Mouse (Mus musculus) retina, postnatal 7 days (tissue): Measurements from ENCODE around the gene Insyn1.

Experiments used
- DNase-seq: peaks from one replicate; pipeline ENCODE4 v3.0.0-alpha.2; 2012; ENCODE audit warnings: low read depth, low spot score

Gene Insyn1

DNA sequence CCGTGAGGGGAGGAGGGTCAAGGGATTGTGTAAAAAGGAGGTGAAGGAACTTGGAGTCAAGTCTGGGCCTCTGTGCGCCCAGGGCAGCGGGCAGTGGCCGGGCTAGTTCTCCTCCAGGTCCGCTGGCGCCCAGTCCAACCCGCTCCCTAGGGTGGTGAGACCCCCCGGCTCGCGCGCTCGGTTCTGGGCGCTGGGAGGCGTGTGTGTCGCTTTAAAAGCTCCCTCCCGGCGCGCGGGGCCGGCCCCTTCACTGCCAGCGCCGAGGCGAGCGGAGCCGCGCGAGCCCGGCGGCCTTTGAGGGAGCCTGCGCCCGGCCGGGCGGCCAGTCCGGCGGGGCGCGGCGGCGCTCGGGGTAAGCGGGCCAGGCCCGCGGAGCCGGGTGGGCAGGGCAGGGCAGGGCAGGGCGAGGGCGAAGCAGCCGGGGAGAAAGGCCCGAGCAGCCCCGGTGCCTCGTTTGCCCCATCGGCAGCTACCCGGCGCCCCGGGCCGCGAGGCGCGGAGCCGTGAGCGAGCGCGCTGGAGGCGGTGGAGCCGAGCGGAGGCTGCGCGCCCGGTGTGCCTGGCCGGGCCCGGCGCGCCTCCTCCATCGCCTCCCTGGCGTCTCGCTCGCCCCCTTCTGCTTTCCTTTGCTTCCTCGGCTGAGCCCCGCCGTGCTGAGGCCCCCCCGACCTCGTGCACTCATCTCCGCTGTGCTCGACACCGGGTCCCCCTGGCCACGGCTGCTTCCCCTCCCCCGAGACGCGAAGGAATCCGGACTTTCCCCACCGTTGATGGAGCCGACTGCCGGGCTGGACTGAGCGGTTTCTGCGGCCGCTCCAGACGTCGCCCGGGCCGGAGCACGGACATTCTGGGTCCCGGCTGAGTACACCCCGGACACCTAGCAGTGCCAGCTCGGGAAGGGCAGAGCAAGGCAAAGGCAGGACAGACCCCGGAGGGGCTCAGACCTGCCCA, at the start of gene Insyn1:
Insyn1 (plus strand) TSS at position 753 of the 951 bp plus-strand sequence.
- DNase-seq, result peak; percentile 29

DNA sequence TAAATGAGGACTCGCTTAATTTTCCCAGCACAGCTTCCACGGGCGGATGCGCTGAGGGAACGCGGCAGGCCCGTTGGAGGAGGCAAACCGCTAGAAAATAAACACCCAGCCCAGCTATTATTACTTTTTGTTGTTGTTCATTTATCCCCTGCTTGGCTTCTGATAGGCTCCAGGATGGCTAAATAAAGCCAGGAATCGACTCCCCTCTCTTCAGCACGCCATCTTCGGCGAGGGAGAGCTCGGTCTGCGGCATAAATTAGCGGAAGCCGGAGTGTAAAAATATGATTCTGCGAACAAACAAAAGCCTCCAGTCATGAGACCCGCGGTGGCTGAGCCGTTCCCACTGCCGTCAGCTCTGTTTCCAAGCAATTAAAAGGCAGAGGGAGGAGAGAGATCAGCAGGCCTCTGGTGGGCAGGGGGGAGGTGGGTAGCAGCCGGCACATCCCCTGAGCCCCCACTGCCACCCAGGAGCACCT, 49.4 kb upstream of the Insyn1 start:
- no peak for DNase-seq

DNA sequence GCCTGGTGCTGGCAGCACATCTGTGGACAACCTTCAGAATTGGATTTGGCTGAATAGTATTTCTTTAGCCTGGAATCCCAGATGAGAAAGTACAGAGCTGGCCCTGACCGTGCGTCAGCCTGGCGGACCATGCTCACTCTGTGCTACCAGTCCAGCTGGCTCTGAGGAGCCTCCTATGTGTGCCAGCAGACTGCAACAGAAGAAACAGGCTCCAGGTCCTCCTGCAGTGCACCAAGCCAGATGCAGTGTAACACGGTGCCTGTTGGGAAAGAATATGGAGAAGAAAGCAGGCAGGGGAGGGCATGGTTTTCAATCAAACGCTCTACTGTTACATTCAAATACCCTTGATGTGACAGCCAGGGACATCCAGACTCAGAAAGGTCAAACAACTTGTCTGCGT, 48.3 kb upstream of the Insyn1 start:
- no peak for DNase-seq

DNA sequence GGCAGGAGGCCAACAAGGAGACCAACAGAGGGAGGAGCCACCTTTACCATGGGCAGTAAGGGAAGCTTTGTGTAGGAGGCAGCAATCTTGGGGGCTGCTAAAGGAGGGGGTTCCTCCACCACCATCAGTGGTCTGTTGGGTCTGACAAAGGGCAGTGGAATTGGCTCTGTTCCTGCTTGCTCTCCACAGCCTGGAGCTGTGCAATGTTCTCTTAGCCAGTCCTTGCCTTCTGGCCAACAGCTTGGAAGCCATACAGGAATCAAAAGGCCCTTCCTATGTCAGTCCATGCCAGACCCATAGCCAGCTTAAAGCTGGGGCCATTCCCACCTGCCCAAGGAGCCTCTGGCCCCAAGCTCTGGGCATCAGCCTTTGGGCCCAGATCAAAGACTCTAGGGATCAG, 47.8 kb upstream of the Insyn1 start:
- no peak for DNase-seq

DNA sequence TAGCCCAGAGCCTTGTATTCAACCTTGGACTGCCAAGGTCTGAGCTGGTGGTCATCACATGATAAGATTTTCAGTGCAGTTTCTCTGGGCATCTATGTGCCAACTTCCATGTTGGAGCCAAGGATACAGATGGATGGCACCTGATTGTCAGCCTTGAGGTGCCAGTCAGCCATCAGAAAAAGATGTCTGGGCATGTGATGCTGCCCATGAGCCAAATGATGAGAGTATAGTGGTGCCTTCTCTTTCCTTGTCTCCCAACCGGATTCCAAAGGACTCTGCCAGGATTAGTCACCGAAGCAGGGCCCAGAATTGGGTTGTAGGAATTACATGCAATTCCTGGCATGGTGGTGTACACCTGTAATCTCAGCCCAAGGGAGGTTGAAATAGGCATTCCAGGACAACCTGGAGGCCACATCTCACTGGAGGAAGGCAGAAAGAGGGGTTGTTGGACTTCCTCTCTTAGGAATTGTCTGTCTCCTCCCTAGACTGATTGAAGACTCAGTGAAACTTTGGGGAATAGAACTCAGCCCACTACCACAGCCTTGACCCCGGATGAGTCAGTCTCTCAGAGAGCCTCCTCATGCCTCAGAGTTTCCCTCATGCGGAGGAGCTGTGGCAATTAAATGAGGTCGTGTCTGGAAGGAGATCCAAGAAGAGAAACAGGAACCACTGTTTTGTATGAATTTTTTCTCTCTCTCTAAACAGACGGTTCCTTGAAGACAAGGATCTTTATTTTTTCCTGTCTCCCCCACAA, 46.9 kb upstream of the Insyn1 start:
- DNase-seq, result no peak

DNA sequence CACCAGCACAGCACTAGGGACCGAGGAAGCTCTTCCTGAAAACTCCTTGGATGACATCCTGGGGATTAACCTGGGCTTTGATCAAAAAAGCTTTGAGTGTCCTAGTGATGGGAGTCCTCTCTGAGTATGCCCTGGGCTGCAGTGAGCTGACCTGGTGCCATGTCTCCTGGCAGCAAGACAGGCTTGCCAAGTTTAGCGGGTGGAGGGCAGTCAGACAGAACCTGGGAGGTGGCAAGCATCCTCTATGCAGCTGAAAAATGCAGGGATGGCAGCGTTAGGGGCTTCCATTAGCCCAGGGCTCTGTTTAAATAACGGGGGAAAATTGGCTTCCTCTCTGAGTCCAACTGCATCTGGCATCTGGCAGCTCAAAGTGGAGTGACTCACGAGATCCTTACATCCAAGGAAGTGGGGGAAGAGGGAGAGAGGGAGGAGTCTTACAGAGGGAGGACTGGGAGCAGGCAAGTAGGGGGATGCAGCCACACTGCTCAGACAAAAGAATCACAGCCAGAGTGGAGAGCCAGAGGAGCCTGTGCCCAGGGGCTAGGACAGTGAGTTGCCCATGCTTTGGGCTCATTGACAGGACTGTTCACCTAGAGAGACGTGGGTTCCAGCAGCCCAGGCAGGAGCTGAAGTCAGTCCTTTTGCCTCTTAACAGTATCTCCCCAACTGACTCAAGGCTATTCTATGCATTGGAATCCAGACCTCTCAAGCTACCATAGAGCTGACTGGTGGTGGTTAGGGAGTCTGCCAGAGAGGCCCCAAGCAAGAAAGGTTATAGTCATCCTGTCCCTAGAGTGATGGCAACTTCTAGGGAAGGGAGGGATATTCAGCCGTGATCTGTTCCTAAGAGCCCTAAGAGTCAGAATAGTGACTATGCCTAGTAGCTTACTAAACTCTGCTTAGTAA, 46.0 kb upstream of the Insyn1 start:
- no peak for DNase-seq

DNA sequence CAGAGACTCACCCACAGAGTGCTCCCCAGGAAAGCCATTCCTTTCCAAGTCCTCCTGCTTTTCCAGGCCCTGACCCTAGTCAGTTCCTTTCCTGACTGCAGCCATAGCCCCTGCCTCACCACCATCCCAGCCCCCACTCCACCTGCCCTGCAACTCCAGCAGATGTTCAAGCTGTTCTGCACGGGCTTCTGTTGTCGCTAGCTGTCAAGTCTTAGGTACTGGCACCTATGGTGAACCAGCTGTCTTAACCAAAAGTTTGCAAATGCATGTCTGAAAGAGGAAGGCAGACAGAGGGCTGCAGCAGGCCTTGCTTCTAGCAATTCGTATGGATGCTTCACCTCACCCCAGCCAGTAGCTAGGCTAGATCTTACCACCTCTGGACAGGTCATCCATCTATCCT, 45.3 kb upstream of the Insyn1 start:
- DNase-seq, result no peak

DNA sequence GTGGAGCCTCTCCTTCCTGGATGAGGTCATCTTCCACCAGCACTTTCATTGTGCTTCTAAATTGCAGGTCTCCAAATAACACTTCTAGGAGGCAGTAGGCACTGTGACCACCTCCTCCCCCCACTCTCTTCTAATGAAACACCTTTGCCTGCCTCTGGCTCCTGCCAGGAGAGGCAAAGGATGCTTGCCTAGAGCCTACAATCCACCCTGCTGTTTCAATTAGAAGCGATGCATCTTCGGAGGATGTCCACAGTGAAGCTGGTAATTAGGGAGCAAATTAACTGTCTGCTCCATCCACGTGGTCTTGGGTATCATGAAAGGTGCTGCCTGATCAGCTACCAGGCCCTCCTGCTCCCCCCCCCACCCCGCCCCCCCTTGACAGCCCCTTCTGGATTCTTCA, 41.6 kb upstream of the Insyn1 start:
- no peak for DNase-seq

DNA sequence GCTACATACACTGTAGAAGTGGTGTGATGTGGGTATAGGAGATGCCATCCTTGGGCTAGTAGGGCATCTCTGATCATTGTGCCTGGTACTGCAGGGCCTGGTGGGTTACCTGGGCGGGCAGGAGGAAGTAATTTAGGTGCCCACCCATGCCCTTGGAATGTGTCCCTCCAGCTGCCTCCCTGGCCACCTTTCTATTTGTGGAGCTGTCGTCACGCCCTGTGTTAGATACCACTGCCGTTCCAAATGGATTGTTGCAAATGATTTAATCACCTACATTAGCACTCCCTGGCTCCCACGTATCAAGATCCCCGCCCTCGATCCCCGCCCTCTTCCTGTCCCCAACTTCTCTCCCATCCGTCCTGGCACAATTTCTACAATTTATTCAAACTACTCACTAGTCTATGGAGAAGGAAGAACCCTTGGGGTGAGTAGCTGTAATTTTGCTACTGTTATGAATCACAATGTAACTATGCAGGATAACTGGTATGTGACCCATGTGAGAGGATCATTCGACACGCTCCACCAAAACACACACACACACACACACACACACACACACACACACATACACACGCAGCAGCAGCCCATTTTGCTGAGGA, 40.3 kb upstream of the Insyn1 start:
- DNase-seq, result no peak

DNA sequence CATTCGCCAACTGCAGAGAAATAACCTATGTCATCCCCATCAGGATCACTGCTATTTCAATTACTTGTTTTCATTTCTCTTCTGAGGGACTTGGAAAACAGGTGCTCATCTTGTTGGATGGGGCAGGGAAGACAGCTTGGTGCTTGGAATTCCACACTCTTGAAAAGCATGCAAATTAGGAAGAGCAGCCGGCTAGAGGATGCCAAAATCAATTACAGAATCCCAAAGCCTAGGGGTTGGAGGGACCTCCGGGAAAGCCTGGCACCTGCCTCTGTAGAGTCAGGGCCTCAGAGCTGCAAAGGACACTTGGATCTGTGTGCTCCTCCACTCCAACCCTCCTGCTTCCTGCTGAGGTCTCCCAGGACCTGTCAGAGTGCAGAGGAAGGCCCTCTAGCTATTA, 38.9 kb upstream of the Insyn1 start:
- DNase-seq, result no peak

DNA sequence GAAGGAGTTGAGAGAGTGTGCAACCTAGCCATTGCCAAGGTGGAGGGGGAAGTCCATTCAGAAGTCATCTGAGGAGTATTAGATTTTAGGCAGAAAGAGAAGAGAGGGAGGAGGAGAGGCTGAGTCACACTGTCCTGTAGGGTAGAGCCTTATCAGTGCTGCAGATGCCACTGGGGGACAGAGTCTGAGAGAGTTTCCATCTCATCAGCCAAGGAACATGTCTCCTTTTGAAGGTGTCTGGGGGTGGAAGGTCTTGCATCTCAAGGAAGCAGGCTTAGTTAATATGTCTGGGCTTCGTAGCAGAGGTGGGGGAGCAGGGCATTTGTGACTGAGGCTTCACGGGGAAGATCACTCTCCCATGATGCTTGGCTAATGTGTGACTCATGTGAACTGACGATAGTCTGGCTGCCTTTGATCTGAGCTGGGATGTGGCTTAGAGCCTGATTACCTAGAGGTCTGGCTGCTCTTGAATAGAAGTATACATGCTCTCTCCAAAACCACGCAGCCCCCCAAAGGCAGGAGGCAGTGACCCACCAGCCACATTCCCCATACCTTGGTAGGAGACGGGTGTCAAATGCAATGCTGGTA, 34.5 kb upstream of the Insyn1 start:
- DNase-seq, result no peak

DNA sequence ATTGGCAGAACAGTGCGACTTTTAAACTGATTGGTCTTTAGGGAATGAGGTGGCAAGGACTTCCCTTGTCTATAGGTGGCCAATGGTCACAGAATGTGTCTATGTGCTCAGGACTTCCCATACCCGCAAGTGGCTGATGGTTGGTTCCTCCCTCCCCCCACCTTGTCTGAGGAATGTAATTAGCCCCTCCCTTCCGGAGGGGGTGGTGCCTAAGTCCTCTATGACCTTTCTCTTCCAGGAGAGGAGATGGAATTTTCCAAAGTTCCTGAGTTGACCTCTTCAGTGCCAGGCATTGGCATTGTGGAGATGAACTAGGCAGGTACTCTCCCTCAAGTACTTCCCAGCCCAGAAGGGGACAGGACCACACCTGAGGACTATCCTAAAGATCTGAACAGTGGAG, 33.5 kb upstream of the Insyn1 start:
- DNase-seq, result no peak

DNA sequence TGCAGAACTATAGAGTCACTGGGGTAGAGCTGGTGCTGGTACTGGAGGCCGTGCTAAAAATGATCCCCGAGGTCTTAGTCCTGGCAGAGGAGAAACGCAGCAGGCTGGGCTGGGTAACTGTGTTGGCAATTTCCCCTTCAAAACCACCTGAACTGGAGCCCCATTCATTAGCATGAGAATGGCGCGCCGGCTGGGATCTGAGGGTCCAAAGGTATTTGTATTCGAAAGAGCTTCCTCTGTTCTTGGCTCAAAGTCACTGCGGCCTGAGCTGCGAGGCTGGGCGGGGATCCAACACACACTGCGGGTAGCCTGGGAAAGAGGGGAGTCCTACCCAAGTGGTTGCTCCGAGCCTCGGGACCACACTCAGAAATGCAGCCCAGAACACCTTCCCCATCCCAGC, 32.6 kb upstream of the Insyn1 start:
- no peak for DNase-seq

DNA sequence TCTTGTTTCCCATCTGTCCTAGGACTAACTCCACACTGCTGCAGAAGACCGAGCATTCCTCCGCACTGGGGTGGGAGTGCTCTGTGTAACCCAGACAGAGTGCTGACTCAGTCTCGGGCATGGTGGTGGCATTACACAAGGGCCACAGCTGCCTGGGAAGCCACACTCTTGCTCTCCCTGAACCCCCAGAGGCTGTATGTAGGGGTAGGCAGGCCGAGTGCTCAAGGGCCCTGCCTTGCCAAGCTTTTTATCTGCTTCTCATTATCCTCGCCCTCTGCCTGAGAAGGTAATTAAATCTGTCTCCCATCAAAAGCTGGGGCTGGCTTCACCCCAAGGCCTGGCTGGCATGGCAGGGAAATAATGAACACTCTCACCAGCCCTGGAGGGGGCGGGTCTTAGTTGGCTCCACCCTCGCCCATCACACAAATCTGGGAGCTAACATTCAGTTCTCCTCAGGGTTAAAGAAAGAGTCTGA, 30.9 kb upstream of the Insyn1 start:
- DNase-seq, result peak; percentile 45

DNA sequence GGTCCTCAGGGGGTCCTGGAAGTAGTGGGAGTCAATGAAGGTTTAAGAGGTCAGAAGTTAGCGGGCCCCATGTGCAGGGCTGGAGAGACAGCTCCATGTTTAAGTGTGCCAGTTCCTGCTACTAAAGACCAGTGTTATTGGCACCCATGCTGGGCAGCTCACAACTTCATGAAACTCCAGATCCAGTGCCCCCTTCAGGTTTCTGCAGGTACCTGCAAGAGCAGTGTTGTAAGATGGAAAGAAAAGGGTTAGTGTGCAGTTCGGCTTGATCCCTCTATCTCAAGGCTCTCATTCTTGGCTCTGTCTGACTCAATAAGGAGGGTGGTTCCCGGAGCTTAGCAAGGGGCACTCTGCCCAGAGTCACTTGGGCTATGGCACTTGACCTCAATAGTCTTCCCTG, 30.1 kb upstream of the Insyn1 start:
- DNase-seq, result no peak

DNA sequence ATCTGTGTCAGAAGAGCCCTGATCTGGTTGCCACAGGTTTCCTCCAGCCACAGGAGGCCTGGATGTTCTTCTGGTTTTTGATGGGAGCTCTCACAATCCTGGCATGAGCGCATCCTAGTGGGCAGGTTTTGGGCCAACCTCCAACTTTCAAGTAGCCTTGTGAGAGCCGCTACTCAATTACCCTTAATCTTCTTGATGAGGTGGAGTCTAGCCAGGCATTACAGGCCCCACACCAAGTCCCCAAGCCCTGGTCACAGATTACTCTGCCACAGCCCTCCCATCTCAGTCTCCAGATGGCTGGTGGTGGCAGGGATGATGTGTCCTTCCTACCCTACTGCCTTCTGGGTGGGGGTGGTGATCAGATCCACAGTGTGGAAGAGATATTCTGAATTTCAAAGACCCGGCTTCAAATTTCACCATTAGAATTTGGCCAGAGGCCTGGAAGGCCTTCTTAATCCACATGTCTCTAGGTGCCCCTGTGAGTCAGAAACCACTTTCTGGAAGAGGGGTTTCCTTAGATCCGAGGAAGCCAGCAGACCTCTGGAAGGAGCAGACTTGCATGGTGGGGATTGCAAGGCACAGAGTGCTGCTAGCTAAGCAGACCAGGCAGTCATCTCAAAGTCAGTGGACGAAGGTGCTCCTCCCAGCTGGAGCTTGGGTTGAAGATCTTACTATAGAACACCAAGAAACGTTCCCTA, 29.4 kb upstream of the Insyn1 start:
- DNase-seq, result no peak

DNA sequence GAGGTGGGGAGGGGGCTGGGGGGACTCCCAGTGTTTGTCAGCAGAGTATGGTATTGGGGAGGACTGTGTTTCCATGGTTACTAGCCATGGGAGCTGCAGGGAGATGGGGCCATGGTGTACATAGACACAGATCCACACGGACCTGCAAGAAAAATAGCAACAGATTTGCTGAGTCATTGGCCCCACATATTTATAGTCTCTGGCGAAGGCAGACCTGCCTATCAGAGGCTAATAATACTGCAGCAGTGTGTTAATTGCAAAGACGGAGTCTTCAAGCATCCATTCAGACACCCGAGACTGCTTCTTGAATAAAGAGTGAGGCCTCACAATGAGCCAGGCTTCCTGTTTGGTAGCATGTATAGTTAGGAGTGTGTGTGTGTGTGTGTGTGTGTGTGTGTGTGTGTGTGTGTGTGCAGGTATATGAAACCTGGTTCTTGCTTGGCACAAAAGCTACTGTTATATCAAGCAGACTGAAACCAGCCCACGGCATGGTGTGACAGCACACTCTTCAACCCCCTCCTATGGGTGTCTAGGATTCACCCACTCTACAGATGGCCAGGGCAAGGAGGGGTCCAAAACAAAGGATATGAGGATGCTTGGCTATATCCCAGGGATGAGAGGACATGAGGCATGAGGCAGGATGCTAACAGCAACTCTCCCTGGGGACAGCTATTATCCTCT, 20.9 kb upstream of the Insyn1 start:
- no peak for DNase-seq

DNA sequence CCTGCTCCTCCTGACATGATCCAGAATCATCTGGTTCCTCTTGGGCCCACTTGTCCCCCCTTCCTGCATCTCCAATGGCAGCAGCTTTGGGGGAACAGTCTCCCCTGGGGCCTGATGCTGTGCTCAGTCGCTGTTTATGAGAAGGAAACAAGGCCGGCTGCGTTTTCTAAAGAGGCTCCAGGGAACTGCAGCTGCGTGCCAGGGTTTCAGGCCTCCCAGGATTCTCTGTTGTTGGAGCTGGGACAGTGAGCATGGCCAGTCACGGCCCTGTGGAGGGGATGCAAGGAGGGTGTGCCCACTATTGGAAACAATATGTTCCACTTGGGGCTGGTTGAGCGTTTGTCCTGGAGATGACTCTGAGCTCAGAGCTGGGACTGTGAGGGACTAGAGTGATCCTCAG, 17.9 kb upstream of the Insyn1 start:
- no peak for DNase-seq

DNA sequence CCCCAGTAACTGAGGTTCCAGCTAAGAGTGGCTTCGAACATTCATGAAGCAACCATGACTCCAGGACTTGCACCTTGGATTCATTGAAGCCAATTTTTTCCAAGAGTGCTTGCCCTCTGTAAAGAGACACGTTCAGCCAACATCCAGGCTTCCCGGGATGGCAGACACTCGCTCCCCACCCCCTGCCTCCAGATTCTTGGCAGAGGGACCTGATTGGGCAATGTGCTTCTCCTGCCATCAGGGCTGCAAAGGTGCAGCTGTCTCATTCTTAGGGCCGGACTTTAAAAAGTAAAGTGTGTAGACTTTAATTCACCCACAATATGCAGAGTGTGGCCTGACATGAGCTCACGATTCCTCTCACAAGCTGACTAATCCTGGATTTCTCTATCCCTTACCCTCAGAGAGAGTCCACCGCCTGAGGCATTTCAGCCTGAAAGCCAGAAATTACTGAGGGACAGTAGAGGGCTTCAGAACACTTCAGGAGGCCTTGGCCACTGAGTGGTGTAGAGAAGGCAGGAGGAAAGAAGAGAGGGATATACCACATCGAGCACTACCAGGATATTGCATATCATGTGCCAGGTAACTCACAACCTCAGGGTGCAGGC, 15.1 kb upstream of the Insyn1 start:
- DNase-seq, result no peak
